Mouse (Mus musculus): ENCODE results near the gene Rcc1l. TPM values are rescaled to one million over a fixed set of nuclear protein-coding genes. Genes with fewer than 3 reads are reported as not detected.

The Rcc1l gene
- total RNA-seq, 4 experiments from 2014 or later: 15.6 to 18.8 (median 16.9) TPM

DNA sequence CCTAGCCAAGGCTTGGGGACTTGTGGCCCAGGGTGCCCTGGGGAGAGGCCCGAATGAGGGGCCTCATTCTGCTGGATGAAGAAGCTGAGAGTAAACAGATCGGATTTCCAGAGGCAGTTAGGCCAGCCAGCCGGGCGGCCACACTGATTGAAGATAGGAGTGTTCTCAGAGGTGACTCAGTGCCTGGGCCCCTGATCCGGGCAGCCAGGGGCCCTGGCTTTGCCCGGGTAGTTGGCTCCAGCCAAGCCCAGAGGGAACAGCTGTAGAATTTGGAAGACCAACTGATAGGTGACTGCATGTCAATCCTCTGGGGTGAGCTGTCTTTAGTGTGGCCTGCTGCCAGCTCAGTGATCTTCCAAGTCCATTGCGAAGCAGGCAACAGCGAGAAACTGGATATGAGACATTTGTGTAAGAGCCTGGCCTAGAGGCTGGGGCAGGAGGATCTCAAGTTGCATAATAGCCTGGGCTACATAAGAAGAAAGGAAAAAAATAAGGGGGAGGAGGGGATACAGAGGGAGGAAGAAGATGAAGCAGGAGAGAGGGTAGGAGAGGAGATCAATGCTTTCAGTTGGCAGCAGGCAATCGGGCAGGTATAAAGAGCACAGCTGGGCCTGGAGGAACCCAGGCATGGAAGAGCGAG lies 57.0 kb downstream of the Rcc1l start:
- no peak for DNase-seq (ENCODE audit: low spot score in 2 of 2)

DNA sequence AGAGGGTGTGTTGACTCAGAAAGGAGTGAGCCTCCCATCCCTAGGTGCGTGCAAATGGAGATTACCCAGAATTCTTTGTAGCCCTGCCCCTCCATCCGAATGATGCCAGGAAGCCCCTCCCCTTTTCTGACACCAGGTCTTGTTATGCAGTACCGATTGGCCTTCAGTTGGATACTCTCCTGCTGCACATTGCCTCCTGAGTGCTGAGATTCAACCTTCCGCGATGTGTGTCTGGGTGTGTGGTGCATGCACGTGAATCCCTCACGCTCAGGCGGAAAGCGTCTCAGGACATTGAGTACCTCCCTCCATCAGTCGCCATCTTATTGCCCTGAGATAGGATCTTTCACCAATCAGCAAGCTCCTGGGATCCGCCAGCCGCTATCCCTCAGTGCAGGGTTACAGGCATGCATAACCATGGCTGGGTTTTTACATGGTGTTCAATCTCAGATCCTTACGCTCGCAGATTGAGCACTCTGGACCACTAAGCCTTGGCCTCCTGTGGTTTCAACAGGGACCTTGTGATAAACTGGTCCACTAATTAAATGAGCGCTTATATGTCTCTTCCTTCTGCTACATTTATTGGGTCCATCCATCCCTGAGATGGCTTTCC lies 57.7 kb downstream of the Rcc1l start:
- no peak for DNase-seq (ENCODE audit: low spot score in 2 of 2)

DNA sequence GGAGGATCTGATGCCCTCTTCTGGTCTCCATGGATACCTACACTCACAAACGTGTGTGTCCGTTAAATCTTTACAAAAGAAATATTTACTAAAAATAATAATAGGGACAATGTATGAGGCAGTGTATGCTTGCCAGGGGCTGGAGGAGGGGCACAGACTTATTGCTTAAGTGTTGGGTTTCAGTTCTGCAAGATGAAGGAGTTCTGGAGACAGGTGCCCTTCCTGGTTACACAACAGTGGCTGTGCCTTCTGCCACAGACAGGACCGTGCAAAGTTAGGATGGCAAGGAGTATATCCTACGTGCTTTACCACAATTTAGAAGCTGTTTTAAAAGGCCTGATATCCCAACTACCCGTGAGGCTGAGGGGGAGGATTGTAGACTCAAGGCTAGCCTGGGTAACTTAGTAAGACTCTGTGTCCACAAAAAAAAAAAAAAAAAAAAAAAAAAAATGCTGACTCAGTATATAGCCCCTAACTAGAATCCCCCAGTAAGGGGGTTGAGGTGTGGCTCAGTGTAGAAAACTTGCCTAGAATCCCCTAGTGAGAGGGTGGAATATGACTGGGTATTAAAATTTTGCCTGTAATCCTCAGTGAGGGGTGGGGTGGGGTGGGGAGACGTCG lies 60.8 kb downstream of the Rcc1l start:
- no peak for DNase-seq (ENCODE audit: low spot score in 2 of 2)

DNA sequence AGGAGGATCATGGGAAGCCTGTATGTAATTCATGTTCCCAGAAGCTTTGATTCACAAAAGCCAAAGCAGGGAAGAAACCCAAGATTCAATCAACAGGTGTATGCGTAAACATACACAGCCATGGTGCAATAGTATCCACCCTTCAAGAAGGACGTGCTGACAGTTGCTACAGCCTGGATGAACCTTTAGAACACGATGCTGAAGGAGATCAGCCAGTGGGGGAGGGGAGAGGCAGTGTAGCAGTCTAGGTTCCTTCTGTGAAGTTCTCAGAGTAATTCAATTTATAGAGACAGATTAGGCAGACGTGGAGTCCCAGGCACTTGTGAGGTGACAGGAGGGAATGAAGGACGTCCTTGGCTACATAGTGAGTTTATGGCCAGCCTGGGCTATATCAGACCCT lies 61.6 kb downstream of the Rcc1l start:
- DNase-seq (ENCODE audit: low spot score in 2 of 2): no peak

DNA sequence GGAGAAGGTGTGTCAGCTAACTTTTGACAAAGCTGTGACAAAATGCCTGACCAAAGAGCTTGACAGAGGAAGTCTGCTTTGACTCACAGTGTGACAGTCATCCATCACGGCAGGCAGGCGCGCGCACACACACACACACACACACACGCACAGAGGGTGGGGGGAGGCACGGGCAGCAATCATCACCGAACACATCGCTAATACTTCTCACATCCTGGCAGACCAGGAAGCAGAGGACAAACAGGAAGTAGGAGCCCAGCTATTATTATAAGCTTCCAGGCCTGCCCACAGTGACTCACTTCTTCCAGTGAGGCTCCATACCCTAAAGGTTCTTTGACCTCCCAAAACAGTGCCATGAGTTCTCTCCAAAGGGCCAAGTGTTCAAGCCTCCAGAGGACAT lies 70.7 kb downstream of the Rcc1l start:
- no peak for DNase-seq (ENCODE audit: low spot score in 2 of 2)

DNA sequence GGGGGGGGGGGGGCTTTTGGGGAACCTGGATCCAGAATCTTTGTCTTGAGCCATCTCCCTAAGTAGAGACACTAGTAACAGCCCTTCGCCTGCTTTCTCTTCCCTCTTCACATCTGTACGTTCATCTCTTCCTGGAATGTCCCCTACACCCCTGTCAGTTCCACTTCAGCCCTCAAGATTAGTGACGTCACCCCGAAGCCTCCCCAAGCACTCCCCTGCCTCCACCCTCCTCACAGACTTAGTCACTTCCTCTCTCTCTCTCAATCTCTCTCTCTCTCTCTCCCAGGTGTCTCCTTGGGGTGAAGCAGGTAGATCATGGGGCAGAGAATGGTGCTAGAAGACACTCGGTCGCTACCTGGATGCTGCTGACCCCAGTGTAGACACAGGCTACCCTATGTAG lies 73.9 kb downstream of the Rcc1l start:
- no peak for DNase-seq (ENCODE audit: low spot score in 2 of 2)

DNA sequence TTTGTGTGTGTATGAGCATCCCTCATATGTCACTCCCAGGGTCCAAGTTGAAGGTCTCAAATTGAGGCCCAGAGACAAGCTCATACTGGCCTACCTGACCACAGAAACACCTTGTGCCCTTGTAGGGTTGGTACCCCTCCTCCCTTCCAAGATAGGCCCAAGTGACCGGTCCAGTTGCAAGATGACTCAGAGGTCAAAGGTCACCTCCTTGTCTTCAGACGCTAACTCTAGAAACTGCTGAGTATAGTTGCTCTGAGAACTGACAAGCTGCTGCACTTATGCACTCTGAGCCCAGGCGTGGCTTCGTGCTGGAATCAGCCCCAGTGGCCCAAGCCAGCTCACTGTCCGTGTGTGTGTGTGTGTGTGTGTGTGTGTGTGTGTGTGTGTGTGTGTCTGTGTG lies 74.7 kb downstream of the Rcc1l start:
- no peak for DNase-seq (ENCODE audit: low spot score in 2 of 2)

DNA sequence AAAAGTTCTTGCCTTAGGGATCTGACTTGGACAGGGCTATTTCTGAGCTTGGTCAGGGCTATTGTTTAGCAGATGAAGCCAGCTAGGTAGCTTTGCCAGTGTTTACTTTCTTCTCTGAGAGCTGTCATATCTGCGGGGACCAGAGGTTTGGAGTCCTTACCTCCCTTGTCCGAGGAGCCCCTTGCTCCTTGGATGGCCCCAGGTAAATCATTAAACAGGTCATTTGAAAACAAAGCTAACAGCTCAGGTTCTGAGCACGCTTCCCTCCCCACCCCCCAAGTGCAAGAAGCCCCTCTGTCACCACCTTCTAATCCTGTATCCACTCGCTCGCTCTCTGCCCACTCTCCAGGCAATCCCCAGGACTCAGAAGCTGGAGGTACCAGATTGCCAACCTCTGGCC lies 75.3 kb downstream of the Rcc1l start:
- no peak for DNase-seq (ENCODE audit: low spot score in 2 of 2)

DNA sequence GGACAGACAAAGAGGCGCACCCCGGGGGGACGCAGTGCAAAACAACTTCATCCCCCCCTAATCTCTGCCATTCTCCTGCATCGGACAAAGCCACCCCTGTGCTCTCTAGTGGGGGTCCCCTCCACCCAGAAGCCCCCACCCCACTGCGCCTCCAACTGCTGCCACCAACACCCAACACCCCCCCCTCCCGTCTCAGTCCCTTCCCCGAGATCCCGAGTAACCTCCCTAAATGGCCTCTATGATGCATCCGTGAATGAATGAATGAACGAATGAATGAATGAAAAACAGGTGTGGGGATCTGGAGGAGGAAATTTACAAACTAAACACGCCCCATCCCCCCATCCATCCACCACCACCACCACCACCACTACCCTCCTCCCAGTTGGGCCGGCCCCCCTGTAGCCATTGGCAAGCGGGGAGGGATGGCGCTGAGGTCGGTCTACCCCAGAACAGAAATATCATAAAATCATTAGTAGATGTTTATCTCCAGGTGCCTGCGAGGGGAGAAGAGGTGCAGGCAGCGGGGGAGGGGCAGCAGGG lies 76.3 kb downstream of the Rcc1l start:
- no peak for DNase-seq (ENCODE audit: low spot score in 2 of 2)

DNA sequence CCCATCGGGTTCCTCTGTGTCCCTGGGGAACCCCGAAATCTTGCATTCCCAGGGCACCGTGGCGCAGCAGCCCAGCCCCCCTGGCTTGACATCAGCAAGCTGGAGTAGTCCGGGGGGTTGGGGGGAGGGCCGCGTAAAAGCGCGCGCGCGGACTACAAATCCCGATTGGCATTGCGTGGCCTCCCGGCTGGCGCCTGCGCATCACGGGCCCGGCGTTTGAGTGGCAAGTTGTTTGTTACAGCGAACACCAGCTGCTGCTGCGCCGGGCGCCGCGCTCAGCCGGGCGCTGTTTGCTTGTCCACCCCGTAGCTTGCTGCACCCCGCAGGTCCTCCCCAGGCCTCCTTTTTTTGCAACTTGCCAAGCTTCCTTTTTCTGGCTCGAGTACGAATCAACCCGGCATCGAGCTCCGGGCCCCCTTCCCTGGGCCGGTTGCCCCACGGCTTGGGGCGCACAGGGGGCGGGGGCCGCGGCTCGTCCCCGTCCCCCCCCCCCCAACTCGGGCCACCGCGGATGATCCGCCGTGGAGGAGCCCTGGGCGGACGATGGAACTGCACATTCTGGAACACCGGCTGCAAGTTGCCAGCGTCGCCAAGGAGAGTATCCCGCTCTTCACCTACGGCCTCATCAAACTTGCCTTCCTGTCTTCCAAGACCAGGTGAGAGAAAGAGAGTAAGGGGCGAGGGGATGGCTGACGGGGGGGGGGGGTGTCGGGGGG lies 76.9 kb downstream of the Rcc1l start, which contains the start of gene Castor2:
TSS of gene Castor2 (plus strand) at position 216 of the 716 bp plus-strand sequence.
- DNase-seq (ENCODE audit: low spot score in 2 of 2): peak; percentile 93 to 96

DNA sequence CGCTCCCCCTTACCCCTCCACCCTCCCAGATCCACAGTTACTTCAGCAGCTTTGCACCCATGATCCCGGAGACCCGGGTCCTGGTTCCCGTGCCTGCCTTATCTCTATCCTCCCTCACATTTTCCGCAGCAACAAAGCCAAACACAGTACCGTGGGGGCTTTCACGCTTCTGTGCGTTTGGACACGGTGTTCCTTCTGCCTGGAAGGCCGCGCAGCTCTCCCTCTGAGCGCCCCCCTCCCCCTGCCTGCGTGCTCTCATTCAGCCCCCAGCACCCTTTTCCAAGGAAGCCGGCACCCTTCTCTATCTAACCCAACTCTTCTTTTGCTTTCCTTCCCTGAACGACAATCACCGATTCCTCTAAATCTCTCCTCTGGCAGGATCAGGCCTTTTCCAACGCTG lies 77.6 kb downstream of the Rcc1l start:
- peak in 1 of 2 experiments; percentile 33 for DNase-seq (ENCODE audit: low spot score in 2 of 2)

DNA sequence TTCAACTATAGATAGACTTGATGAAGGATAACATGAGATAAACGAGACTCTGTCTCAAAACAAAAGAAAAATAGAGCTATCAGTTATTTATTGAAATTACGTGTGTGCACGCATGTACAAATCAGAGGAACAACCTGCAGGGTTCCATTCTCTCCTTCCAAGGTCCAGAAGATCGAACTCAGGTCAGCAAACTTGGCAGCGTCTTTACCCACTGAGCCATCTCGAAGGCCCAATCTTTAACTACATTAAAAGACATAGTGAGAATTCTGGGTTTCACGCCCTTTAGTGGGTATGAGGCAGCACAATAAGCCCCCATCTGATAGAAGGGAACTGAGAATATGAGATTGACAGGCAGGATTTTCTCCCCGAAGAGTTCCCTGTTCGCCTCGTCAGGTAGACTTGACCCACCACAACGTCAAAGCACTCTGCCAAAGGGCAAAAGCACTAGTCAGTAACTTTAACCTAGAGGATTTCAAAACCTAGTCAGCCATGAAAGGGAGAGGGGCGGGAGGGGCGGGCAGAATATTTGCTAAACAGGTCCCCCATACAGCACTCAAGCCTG lies 78.2 kb downstream of the Rcc1l start:
- DNase-seq (ENCODE audit: low spot score in 2 of 2): no peak

Other genes starting within 250 kb of the Rcc1l start
- 100 to 1,000 TPM in 1 of 4 experiments, 10 to 100 TPM in 3; 53.3 to 102 (median 68.7) TPM for gene Castor2, start 77.1 kb downstream of the Rcc1l start, total RNA-seq (2022)
- gene Gtf2ird2, start 7.2 kb upstream of the Rcc1l start, total RNA-seq (2022): 10 to 100 TPM; 16.1 to 19.6 (median 16.4) TPM
- 10 to 100 TPM in 2 of 4 experiments, 1 to 10 TPM in 2; 6.3 to 25.6 (median 14.7) TPM for gene Ncf1, start 52.9 kb upstream of the Rcc1l start, total RNA-seq (2022)
- gene Gtf2i, start 138.0 kb upstream of the Rcc1l start, total RNA-seq (2022): 100 to 1,000 TPM; 200 to 239 (median 224) TPM

Measured in layer of hippocampus, adult 8-10 months (tissue).